Comparison of ENCODE assay signal across 13 mouse cellular contexts in genomic region chr13:29371466-29371771, GRCm38 (mm10).
DNase-seq lines count a peak whose midpoint lies in the region; ATAC-seq and TF ChIP-seq lines count a peak whose summit lies in the region.
"Had no signal": no experiment of that assay in that cellular context is flagged by ENCODE, and none has a peak within 500 bp of the region (broad histone marks: within the 10 kb centered on the region; RNA-seq: fewer than 3 reads in every experiment).

No protein-coding gene starts in this region.

- no peaks in the 10 kb centered on the region for H3K27me3 ChIP-seq in heart, embryonic 13.5 days (replicated peaks)
- no peaks in the 10 kb centered on the region for H3K27me3 ChIP-seq in hindbrain, embryonic 10.5 days (ENCODE audit: insufficient read depth, poor library complexity, severe bottlenecking)
- H3K27me3 ChIP-seq in midbrain, embryonic 12.5 days: no peaks in the 10 kb centered on the region
- H3K27me3 ChIP-seq in kidney, adult 2 months (replicated peaks; ENCODE audit: control insufficient read depth, insufficient read depth, low read length): no peaks in the 10 kb centered on the region
- H3K27me3 ChIP-seq: CH12.LX; liver, embryonic 13.5 days; stomach, embryonic 15.5 days had no signal

- no peak overlapping the region for H3K4me2 ChIP-seq in heart, embryonic 13.5 days
- 0 out of 2 replicates have a peak overlapping the region, but pooled peaks have one; percentile 16 for H3K4me2 ChIP-seq in midbrain, embryonic 12.5 days (replicated peaks)
- H3K4me2 ChIP-seq: liver, embryonic 13.5 days; stomach, embryonic 15.5 days had no signal

- no peak overlapping the region for H3K4me3 ChIP-seq in heart, embryonic 13.5 days
- H3K4me3 ChIP-seq in hindbrain, embryonic 10.5 days: no peak overlapping the region
- H3K4me3 ChIP-seq in midbrain, embryonic 12.5 days: no peak overlapping the region
- no peak overlapping the region for H3K4me3 ChIP-seq in olfactory bulb, adult 2 months (ENCODE audit: insufficient read depth, low read depth, low read length)
- no peak overlapping the region for H3K4me3 ChIP-seq in kidney, adult 2 months (ENCODE audit: insufficient read depth, low read depth, low read length)
- H3K4me3 ChIP-seq: liver, embryonic 13.5 days; stomach, embryonic 15.5 days had no signal

- H3K36me3 ChIP-seq in heart, embryonic 13.5 days: no peaks in the 10 kb centered on the region
- no peaks in the 10 kb centered on the region for H3K36me3 ChIP-seq in hindbrain, embryonic 10.5 days
- no peaks in the 10 kb centered on the region for H3K36me3 ChIP-seq in midbrain, embryonic 12.5 days
- no peaks in the 10 kb centered on the region for H3K36me3 ChIP-seq in kidney, adult 2 months (ENCODE audit: control insufficient read depth, insufficient read depth, low read length)
- H3K36me3 ChIP-seq: liver, embryonic 13.5 days; stomach, embryonic 15.5 days had no signal

- H3K9me3 ChIP-seq in heart, embryonic 13.5 days: no peaks in the 10 kb centered on the region
- no peaks in the 10 kb centered on the region for H3K9me3 ChIP-seq in hindbrain, embryonic 10.5 days
- H3K9me3 ChIP-seq in midbrain, embryonic 12.5 days: no peaks in the 10 kb centered on the region
- H3K9me3 ChIP-seq: liver, embryonic 13.5 days; stomach, embryonic 15.5 days had no signal

- no peak for DNase-seq in heart, adult 11 months
- no peak for DNase-seq in hindbrain, embryonic 10.5 days (ENCODE audit: low spot score)
- no peak for DNase-seq in kidney, adult 2 months
- no peak for DNase-seq in heart, postnatal 4 days
- no peak for DNase-seq in frontal cortex, adult 2 months (ENCODE audit: extremely low spot score in 1 of 2, low spot score in 1 of 2)
- DNase-seq: layer of hippocampus, postnatal 36 days; liver, embryonic 13.5 days; lung, postnatal 14 days had no signal

- no peak for TF ChIP-seq POLR2A in olfactory bulb, adult 2 months (IDR thresholded peaks at IDR 0.05; ENCODE audit: insufficient read depth, low read depth, low read length)
- TF ChIP-seq POLR2A in kidney, adult 2 months (IDR thresholded peaks at IDR 0.05; ENCODE audit: low read depth, low read length): no peak

- H3K27ac ChIP-seq in heart, embryonic 13.5 days (replicated peaks): peak overlapping the region; percentile 39; the same call in 1 of the 2 replicates
- H3K27ac ChIP-seq in hindbrain, embryonic 10.5 days: peak overlapping the region; percentile 87
- peak overlapping the region; percentile 93 for H3K27ac ChIP-seq in midbrain, embryonic 12.5 days (replicated peaks)
- H3K27ac ChIP-seq in olfactory bulb, adult 2 months (ENCODE audit: insufficient read depth, low read depth, low read length): peak overlapping the region; percentile 68; the same call in 1 of the 2 replicates
- no peak overlapping the region for H3K27ac ChIP-seq in kidney, adult 2 months (ENCODE audit: insufficient read depth, low read depth, low read length)
- H3K27ac ChIP-seq: liver, embryonic 13.5 days; stomach, embryonic 15.5 days had no signal

- no peak for ATAC-seq in heart, embryonic 13.5 days (ENCODE audit: extremely low read depth, insufficient number of reproducible peaks, low FRiP score, low TSS enrichment)
- peak; percentile 50 for ATAC-seq in midbrain, embryonic 12.5 days (ENCODE audit: low FRiP score, low read depth)

- WGBS in heart, embryonic 13.5 days: 57% methylated on average over 4 of the region's 4 CpGs
- 18% methylated on average over 4 of the region's 4 CpGs for WGBS in hindbrain, embryonic 10.5 days
- WGBS in midbrain, embryonic 12.5 days: 11% methylated on average over 4 of the region's 4 CpGs
- WGBS in olfactory bulb, adult 2 months: 46% methylated on average over 4 of the region's 4 CpGs
- 89% methylated on average over 4 of the region's 4 CpGs for WGBS in kidney, adult 2 months

- H3K4me1 ChIP-seq in heart, embryonic 13.5 days: peaks cover 33% of the 10 kb centered on the region
- H3K4me1 ChIP-seq in hindbrain, embryonic 10.5 days (replicated peaks): peaks cover 33% of the 10 kb centered on the region
- H3K4me1 ChIP-seq in midbrain, embryonic 12.5 days: peaks cover 58% of the 10 kb centered on the region
- H3K4me1 ChIP-seq in olfactory bulb, adult 2 months (ENCODE audit: control insufficient read depth, insufficient read depth, low read length): peaks cover 5% of the 10 kb centered on the region
- no peaks in the 10 kb centered on the region; the same call in 1 of the 2 replicates for H3K4me1 ChIP-seq in kidney, adult 2 months (ENCODE audit: control insufficient read depth, insufficient read depth, low read length)
- H3K4me1 ChIP-seq: liver, embryonic 13.5 days; stomach, embryonic 15.5 days had no signal

- no peak for TF ChIP-seq CTCF in olfactory bulb, adult 2 months (IDR thresholded peaks at IDR 0.05; ENCODE audit: insufficient read depth, low read depth, low read length)
- no peak for TF ChIP-seq CTCF in kidney, adult 2 months (conservative IDR thresholded peaks at IDR 0.05; ENCODE audit: insufficient read depth, insufficient read length, low read depth, low read length)

- H3K9ac ChIP-seq in heart, embryonic 13.5 days: peak overlapping the region; percentile 9; the same call in 1 of the 2 replicates
- no peak overlapping the region for H3K9ac ChIP-seq in midbrain, embryonic 12.5 days (replicated peaks)
- H3K9ac ChIP-seq: liver, embryonic 13.5 days; stomach, embryonic 15.5 days had no signal
